ENCODE assay signal across 10 mouse cellular contexts in the genomic region with DNA sequence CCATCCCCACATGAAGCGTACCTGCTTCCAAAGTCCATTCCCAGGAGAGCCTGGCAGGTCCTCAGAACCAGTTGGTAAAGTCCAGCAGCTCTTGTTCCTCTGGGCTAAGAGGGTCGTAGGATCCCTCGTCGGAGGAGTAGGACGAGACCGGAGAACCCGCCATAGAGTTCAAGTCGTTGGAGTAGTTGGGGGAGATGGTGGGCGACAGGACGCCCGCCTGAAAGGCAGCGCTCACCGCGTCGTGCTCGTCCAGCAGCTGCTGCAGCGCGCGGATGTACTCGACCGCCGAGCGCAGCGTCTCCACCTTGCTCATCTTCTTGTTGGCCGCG. TPM values are rescaled to one million over a fixed set of nuclear protein-coding genes. Genes with fewer than 3 reads are reported as not detected.
DNase-seq lines count a peak whose midpoint lies in the region; ATAC-seq and TF ChIP-seq lines count a peak whose summit lies in the region.
"Had no signal": no experiment of that assay in that cellular context is flagged by ENCODE, and none has a peak within 500 bp of the region (broad histone marks: within the 10 kb centered on the region; RNA-seq: fewer than 3 reads in every experiment).

No protein-coding gene starts in this region.

- under 1% methylated on average over 26 of the region's 26 CpGs for WGBS in heart, postnatal 0 days
- under 1% methylated on average over 26 of the region's 26 CpGs for WGBS in embryonic facial prominence, embryonic 10.5 days
- under 1% methylated on average over 26 of the region's 26 CpGs for WGBS in hindbrain, embryonic 11.5 days
- WGBS in midbrain, embryonic 10.5 days, result under 1% methylated on average over 26 of the region's 26 CpGs

- H3K4me3 ChIP-seq in heart, postnatal 0 days (ENCODE audit: low read depth, low read length), result peak overlapping the region; percentile 51
- peak overlapping the region; percentile 74 for H3K4me3 ChIP-seq in embryonic facial prominence, embryonic 10.5 days
- peak overlapping the region; percentile 75 for H3K4me3 ChIP-seq in hindbrain, embryonic 11.5 days (ENCODE audit: low read depth, low read length)
- H3K4me3 ChIP-seq in midbrain, embryonic 10.5 days, result peak overlapping the region; percentile 88

- ATAC-seq in heart, postnatal 0 days (ENCODE audit: insufficient read depth, low read depth), result no peak
- no peak for ATAC-seq in hindbrain, embryonic 11.5 days (ENCODE audit: low FRiP score)

- H3K4me1 ChIP-seq in heart, postnatal 0 days (ENCODE audit: control insufficient read depth, insufficient read depth), result peaks cover 7% of the 10 kb centered on the region; the same call in 1 of the 2 replicates
- H3K4me1 ChIP-seq in embryonic facial prominence, embryonic 10.5 days, result peaks cover 50% of the 10 kb centered on the region
- peaks cover 7% of the 10 kb centered on the region for H3K4me1 ChIP-seq in hindbrain, embryonic 11.5 days (replicated peaks; ENCODE audit: control insufficient read depth, insufficient read depth, low read length)
- H3K4me1 ChIP-seq in midbrain, embryonic 10.5 days, result peaks cover 76% of the 10 kb centered on the region

- H3K9me3 ChIP-seq in heart, postnatal 0 days (replicated peaks; ENCODE audit: control insufficient read depth, low read length), result no peaks in the 10 kb centered on the region
- H3K9me3 ChIP-seq in embryonic facial prominence, embryonic 10.5 days, result peaks cover 4% of the 10 kb centered on the region; the same call in 1 of the 2 replicates
- no peaks in the 10 kb centered on the region for H3K9me3 ChIP-seq in hindbrain, embryonic 11.5 days (ENCODE audit: control insufficient read depth, low read length)
- no peaks in the 10 kb centered on the region for H3K9me3 ChIP-seq in midbrain, embryonic 10.5 days (replicated peaks)

- no peak overlapping the region for H3K9ac ChIP-seq in heart, postnatal 0 days (replicated peaks; ENCODE audit: low read depth, low read length)
- peak overlapping the region; percentile 90 for H3K9ac ChIP-seq in hindbrain, embryonic 11.5 days (ENCODE audit: low read depth, low read length)

- H3K27me3 ChIP-seq in heart, postnatal 0 days (ENCODE audit: control insufficient read depth, insufficient read depth, low read length), result peaks cover 94% of the 10 kb centered on the region
- H3K27me3 ChIP-seq in embryonic facial prominence, embryonic 10.5 days (replicated peaks; ENCODE audit: low read depth, poor library complexity, severe bottlenecking), result peaks cover 99% of the 10 kb centered on the region
- H3K27me3 ChIP-seq in hindbrain, embryonic 11.5 days (ENCODE audit: control insufficient read depth, insufficient read depth, low read length), result peaks cover 20% of the 10 kb centered on the region
- H3K27me3 ChIP-seq in midbrain, embryonic 10.5 days (ENCODE audit: low read depth, poor library complexity, severe bottlenecking), result peaks cover 96% of the 10 kb centered on the region

- intact Hi-C loops in heart, postnatal 10 days (cut with DNase I), result no loop called here

- no peak for DNase-seq in heart, postnatal 0 days (ENCODE audit: low spot score)
- DNase-seq in heart, postnatal 10 days, result no peak
- DNase-seq in embryonic facial prominence, embryonic 10.5 days (ENCODE audit: low spot score), result no peak
- DNase-seq in hindbrain, embryonic 11.5 days (ENCODE audit: low spot score), result no peak
- no peak for DNase-seq in midbrain, embryonic 10.5 days (ENCODE audit: low spot score)
- DNase-seq in urinary bladder, adult 18-20 months (ENCODE audit: low spot score in 2 of 2), result no peak
- DNase-seq in adipocyte (ENCODE audit: low spot score), result no peak
- no peak for DNase-seq in kidney, postnatal 4 days

- no peaks in the 10 kb centered on the region for H3K36me3 ChIP-seq in heart, postnatal 0 days (replicated peaks; ENCODE audit: control insufficient read depth, insufficient read depth, low read length)
- no peaks in the 10 kb centered on the region for H3K36me3 ChIP-seq in embryonic facial prominence, embryonic 10.5 days (replicated peaks)
- H3K36me3 ChIP-seq in hindbrain, embryonic 11.5 days (ENCODE audit: control insufficient read depth, insufficient read depth, low read length), result no peaks in the 10 kb centered on the region
- peaks cover 5% of the 10 kb centered on the region; the same call in 1 of the 2 replicates for H3K36me3 ChIP-seq in midbrain, embryonic 10.5 days

- TF ChIP-seq CTCF in heart, postnatal 0 days (IDR thresholded peaks at IDR 0.05; ENCODE audit: low read depth), result no peak

- TF ChIP-seq EP300 in heart, postnatal 0 days (IDR thresholded peaks at IDR 0.05; ENCODE audit: low read depth), result no peak

- peak overlapping the region; percentile 81 for H3K4me2 ChIP-seq in heart, postnatal 0 days (ENCODE audit: low read depth, low read length)
- peak overlapping the region; percentile 83 for H3K4me2 ChIP-seq in hindbrain, embryonic 11.5 days (replicated peaks; ENCODE audit: low read depth, low read length)

- no peak overlapping the region for H3K27ac ChIP-seq in heart, postnatal 0 days (ENCODE audit: low read depth)
- peak overlapping the region; percentile 79 for H3K27ac ChIP-seq in embryonic facial prominence, embryonic 10.5 days (replicated peaks)
- H3K27ac ChIP-seq in hindbrain, embryonic 11.5 days (ENCODE audit: low read depth, low read length), result peak overlapping the region; percentile 93
- H3K27ac ChIP-seq in midbrain, embryonic 10.5 days (replicated peaks), result peak overlapping the region; percentile 97

RNA-seq across cellular contexts. Expression of a gene that starts 1.2 kb away (rescaled TPM):
- total RNA-seq in heart, postnatal 0 days (2014; rRNA removed; ENCODE audit: low replicate concordance), result not detected in 2 replicates
- polyA plus RNA-seq in heart, postnatal 0 days (2015; fragmentation: Nextera tagmentation; extraction: Ambion mirVana), result not detected in 2 replicates
- total RNA-seq in heart, postnatal 10 days (2021), result not detected
- polyA plus RNA-seq in embryonic facial prominence, embryonic 10.5 days (2016; fragmentation: Nextera tagmentation; extraction: Ambion mirVana), result 4.8 and 5.7 TPM in 2 replicates
- 42.4 and 51.0 TPM in 2 replicates for polyA plus RNA-seq in hindbrain, embryonic 11.5 days (2014; fragmentation: Nextera tagmentation; extraction: Ambion mirVana)
- polyA plus RNA-seq in midbrain, embryonic 10.5 days (2016; fragmentation: Nextera tagmentation; extraction: Ambion mirVana), result 29.4 and 48.2 TPM in 2 replicates
- total RNA-seq: MEL had no signal

RNA-seq across cellular contexts. Expression of a gene that starts 29.3 kb away (rescaled TPM):
- total RNA-seq in heart, postnatal 0 days (2014; rRNA removed; ENCODE audit: low replicate concordance), result not detected in 2 replicates
- polyA plus RNA-seq in heart, postnatal 0 days (2015; fragmentation: Nextera tagmentation; extraction: Ambion mirVana), result not detected in 2 replicates
- not detected for total RNA-seq in heart, postnatal 10 days (2021)
- not detected in 2 replicates for polyA plus RNA-seq in embryonic facial prominence, embryonic 10.5 days (2016; fragmentation: Nextera tagmentation; extraction: Ambion mirVana)
- 0.31 and 0.46 TPM in 2 replicates for polyA plus RNA-seq in hindbrain, embryonic 11.5 days (2014; fragmentation: Nextera tagmentation; extraction: Ambion mirVana)
- 0.23 and 0.27 TPM in 2 replicates for polyA plus RNA-seq in midbrain, embryonic 10.5 days (2016; fragmentation: Nextera tagmentation; extraction: Ambion mirVana)
- total RNA-seq: layer of hippocampus, postnatal 36 days; MEL had no signal
